Mouse (Mus musculus) right cerebral cortex, adult 2 months (tissue): Measurements from ENCODE around the gene Lifr.

ENCODE experiments used
- DNase-seq, 2 experiments: peaks; one replicate each; pipeline ENCODE4 v3.0.0; 2021 to 2022; ENCODE audit warnings: low spot score in 2 of 2

Gene Lifr

GRCm38 (mm10) chr15:7090211-7090765 lies at the start of gene Lifr:
TSS of gene Lifr (plus strand) at chr15:7090614.
- DNase-seq, result no peak

- DNase-seq, result no peak
Observed at GRCm38 (mm10) chr15:7044081-7044749, 46.2 kb upstream of the Lifr start.

GRCm38 (mm10) chr15:7045056-7045455 lies 45.4 kb upstream of the Lifr start:
- DNase-seq, result no peak

DNA sequence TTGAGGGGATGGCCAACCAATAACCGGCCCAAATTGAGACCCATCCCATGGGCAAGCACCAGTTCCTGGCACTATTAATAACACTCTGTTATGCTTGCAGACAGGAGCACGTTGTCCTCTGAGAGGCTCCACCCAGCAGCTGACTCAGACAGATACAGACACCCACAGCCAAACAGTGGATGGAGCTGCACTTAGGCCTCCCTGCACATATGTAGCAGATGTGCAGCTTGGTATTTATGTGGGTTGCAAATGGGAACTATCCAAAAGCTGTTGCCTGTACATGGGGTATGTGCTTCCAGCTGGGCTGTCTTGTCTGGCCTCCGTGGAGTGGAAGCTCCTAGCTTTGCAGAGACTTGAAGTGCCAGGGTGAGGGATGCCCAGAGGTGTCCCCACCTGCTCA lies 42.5 kb upstream of the Lifr start:
- DNase-seq, result peak; percentile 14 to 21

DNA sequence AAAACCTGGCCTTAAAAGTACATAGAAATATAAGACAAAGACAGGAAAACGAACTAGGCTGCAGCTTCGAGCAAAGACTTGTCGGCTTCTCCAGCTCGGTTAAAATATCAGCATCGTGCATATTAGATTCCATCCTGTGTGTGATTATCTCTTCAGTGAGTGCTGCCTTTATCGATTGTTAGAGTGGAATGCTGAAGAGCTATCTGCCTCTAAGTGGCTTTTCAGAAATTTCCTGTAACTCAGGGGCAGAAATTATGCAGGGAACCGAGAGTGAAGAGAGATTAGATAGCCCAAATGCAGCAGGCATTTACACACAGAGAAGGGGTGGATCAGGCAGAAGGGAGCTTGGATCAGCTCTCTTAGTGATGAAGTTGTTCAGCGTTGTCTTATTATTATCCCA lies 41.5 kb upstream of the Lifr start:
- no peak for DNase-seq

DNA sequence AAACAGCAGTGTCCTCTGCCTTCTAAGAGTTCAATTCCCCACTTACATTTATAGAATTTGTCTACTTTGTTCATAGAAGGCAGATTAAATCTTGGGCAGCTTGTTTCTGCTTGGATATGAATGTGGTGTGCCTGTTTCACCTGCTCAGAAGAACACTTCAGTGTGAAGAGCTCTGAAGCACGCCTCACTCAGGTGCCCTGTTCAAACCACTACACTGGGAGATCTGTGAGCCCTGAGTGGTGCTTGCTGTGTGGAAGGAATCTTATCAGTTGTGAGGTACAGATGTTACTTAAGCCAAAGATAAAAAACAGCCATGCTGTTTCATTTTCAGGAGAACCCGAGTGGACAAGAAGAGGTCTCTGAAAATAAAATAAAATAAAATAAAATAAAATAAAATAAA lies 38.7 kb upstream of the Lifr start:
- no peak for DNase-seq

DNA sequence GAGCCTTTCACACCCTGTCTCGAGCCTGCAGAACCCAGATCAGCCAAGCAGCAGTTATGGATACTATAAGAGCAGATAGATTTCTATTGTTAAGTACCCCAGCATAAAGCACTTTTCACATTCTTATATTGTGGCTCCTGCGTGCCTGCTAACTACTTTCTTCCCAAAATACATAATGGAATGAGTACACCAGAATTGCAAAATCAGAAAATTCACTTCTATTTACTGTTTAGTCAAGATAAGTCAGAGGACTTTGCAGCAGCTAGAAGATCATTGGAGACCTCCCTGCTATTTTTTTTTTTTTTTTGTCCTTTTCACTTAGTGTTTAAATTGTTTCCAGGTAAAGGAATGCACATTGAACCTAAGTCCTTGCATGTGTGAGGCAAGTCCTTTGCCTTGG lies 38.3 kb upstream of the Lifr start:
- DNase-seq, result no peak

DNA sequence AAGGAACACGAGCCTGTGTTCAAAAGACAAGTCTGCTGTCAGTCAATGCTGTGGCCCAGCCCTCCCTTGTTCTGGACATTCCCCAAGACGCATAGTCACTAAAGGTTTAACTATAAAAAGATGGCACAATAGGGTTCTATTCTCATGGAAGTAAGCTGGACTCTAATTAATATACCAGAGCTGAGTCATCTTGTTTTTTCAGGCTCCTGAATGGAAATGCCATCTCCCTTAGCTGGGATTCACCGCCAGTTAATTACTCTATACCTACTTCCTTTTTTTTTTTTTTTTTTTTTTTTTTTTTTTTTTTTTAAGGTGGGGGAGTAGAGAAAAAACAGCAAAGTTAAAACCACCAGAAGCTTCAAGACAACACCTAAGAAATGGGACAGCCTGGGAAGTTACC lies 33.6 kb upstream of the Lifr start:
- DNase-seq, result no peak

DNA sequence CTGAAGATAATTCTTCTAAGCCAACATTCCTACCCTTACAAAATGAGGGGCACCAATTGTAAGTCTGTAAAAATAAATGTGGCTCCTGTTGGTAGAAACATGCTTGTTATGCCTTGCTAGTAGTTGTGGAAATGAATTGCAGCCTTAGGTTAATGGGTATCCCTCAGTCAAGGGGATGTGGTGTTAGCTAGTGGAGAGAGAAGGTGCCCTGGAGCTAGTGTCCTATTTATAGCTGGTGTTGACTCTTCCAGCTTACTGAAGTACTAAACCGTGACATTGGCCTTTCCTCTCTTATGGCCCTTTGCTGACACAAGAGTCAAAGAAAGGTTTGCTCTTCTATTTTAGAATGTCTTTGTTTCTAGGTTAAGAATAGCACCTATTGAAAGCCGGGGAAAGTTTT lies 29.9 kb upstream of the Lifr start:
- no peak for DNase-seq

DNA sequence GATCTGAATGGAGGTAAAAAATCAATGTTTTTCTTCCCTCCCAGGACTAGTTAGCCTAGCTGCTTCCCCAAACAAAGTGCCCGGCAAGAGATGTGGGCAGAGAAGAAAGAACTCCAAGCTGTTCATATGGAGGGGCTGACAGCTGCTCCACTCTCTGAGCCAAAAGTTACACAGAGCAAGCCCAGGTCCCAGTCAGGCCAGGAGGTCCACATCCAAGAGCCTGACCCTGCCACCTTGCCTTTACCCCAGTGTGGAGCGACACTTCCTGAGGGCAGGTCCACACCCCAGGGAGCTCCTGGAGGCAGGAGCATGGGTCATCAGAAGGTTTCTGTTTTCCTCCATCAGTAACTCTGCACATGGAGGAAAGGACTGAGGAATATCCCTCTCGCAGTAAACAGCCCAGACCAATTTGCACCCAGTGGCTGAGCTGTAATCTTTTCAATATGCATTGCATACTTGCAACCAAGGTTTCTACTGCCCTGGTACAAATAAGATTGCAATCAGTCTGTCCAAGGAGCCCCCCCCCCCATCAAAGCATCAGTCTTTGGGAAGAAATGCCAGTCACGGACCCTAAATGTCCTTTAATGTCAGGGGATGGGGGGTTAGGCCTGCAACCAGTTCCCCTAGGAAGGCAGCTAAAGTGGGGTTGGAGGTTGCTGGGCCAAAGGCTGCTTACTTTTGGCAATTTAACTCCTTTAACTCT lies 28.3 kb upstream of the Lifr start:
- DNase-seq, result no peak

- no peak for DNase-seq
Observed at GRCm38 (mm10) chr15:7062698-7063009, 27.8 kb upstream of the Lifr start.

- no peak for DNase-seq
Observed at GRCm38 (mm10) chr15:7063521-7064240, 26.7 kb upstream of the Lifr start.

DNA sequence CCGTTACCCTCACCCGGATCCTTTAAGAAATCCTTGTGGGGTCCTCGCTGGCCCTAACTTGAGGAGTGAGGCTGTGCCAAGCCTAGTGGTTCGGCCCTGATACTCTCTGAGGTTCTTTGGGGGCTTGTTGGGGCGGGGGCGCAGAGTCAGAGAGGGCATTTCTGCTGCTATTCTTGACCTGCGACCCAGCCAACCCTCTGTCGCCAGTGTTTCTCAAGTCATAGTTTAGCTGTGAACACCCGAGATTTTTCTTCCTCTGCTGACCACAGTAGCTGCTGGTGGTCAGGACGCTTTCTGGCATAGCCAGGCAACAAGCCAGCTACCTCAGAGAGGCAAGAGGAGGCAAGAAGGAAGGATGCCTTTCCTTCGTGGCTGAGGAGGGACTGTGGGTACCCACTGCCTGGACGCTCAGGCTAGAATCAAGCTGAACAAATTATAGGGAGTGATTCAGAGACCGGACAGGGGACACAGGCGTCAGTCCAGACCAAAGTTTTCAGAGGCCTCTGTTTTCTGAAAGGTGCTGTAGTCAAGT lies 25.4 kb upstream of the Lifr start:
- DNase-seq, result no peak

DNA sequence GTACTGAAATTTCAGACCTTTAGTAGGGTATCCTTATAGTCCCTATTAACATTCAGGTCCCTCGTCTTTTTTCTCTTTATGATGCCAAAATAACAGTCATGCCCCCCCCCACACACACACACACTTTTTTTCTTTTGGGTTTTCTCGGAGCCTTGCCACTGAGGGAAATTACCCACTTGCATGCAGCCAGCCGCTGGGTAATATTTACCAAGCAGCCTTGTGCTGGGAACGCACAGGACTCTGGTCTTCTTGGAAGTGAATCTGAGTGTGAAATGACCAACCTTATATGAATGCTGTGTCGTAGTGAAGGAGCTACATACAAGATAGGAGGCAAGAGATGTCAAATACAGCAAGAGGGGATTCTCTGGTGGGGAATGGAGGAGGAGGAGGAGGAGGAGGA lies 24.8 kb upstream of the Lifr start:
- no peak for DNase-seq

DNA sequence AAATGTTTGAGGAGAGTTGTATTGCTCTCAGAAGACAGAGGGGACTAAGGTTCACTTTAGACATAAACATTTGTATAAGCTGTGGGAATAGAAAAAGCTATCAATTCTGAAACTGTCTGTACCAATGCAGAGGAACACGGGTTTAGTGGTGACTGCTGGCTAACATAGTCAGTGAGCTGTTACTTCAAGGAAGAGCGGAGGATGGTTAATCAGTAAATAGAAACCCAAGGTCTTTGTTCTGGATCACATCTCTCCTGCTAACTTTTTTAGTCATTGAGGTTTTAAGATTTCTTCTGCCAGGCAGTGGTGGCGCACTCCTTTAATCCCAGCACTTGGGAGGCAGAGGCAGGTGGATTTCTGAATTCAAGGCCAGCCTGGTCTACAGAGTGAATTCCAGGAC lies 23.7 kb upstream of the Lifr start:
- DNase-seq, result no peak

DNA sequence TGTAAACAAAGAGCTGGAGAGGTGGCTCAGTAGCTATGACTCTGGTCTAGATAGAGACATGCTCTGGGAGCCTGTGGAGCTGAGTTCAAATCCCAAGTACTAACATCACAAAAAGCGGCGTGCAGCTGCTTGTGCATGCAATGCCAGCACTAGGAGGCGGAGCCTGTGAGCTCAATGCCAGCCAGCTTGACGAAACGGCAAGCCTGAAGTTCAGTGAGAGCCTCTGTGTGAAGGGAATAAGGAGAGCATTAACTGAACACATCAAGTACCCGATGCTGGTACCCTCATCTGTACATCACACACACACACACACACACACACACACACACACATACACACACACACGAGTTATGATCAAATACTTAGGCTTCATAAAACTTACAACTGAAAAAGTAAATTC lies 21.0 kb upstream of the Lifr start:
- no peak for DNase-seq

- DNase-seq, result no peak
Observed at GRCm38 (mm10) chr15:7070199-7070794, 20.1 kb upstream of the Lifr start.

GRCm38 (mm10) chr15:7073269-7073668 lies 17.1 kb upstream of the Lifr start:
- no peak for DNase-seq

DNA sequence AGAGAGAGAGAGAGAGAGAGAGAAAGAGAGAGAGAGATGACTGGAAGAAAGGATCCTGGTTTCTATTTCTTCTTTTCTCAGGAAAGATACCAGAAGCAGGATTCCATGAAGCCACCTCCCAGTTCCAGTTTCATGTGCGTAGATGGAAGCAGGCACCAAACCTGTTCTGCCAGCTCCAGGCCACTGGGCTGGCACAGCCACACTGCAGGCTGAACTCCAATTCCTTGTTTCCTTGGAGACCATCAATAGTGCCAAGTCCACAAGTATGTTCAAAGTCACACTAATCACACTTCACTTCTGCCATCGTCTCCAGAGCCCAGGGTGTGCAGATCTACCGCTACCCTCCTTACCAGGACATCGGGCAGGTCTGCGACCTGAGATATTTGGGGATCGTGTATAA lies 15.2 kb upstream of the Lifr start:
- no peak for DNase-seq

GRCm38 (mm10) chr15:7078356-7078755 lies 12.1 kb upstream of the Lifr start:
- DNase-seq, result no peak

DNA sequence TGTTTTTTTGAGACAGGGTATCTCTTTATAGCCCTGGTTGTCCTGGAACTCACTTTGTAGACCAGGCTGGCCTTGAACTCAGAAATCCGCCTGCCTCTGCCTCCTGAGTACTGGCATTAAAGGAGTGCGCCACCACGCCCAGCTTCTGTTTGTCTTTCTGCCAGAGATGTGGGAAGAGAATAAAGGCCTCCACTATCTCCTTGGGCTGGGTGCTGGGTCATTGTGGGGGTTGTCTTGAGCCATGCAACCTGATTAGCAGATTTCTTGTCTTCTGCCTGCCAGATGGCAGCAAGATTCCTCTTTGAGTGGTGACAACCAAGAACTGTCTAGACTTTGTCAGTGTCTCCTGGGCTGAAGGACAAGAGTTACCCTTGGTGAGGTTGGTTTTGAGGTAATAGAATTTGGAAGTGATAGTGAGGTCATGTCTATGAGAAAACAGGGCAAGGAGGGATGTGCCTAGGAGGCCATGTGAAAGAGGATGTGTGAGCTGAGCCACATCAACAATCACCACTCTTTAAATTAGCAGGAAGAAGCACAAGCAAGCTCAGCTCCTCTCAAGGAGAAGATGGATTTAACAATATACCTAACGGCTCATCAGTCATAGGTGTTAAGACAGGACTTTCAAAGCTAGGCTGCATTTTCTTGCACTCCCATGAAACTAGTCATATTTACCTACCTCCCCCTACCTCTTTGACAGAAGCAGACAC lies 10.6 kb upstream of the Lifr start:
- DNase-seq, result no peak
